Mouse (Mus musculus): ENCODE data around the gene Zfhx3.

DNA sequence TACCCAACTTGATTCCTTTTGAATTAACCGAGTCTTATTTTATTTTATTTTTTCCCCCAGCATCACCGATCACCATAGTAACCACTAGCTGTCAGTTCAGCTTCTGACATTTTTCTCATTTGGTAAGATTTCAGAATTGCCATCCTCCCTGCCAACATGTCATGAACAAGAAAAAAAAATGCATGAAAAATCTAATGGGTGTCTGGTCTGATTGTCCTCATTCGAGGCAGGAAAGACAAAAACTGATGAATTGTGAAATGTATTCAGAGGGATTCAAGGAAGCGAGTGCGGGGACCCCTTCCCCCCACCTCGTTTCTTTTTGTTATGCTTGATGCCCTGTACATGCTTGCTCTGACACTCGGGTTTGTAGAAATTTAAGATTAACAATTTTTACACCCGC lies 15.1 kb downstream of the Zfhx3 start:
- no peak for TF ChIP-seq CTCF (IDR thresholded peaks at IDR 0.05; ENCODE audit: control insufficient read depth, insufficient read depth, low read length)
- TF ChIP-seq POLR2A (IDR thresholded peaks at IDR 0.05; ENCODE audit: borderline replicate concordance, control insufficient read depth, low read depth, low read length): no peak
